Mouse (Mus musculus): ENCODE results near the gene Sap18b.

Gene Sap18b

GRCm38 (mm10) chr8:95810184-95810591 is 15.0 kb upstream of the Sap18b start:
- TF ChIP-seq GATA4 (IDR thresholded peaks at IDR 0.05; ENCODE audit: insufficient replicate concordance, low read length): no peak

- no peak for TF ChIP-seq GATA4 (IDR thresholded peaks at IDR 0.05; ENCODE audit: insufficient replicate concordance, low read length)
These were observed 9.0 kb upstream of the Sap18b start for GRCm38 (mm10) chr8:95816044-95816708.

GRCm38 (mm10) chr8:95817597-95817996 is 7.5 kb upstream of the Sap18b start:
- no peak for TF ChIP-seq GATA4 (IDR thresholded peaks at IDR 0.05; ENCODE audit: insufficient replicate concordance, low read length)

- TF ChIP-seq GATA4 (IDR thresholded peaks at IDR 0.05; ENCODE audit: insufficient replicate concordance, low read length): no peak
These were observed 6.9 kb upstream of the Sap18b start for GRCm38 (mm10) chr8:95818211-95818610.

- TF ChIP-seq GATA4 (IDR thresholded peaks at IDR 0.05; ENCODE audit: insufficient replicate concordance, low read length): no peak
These were observed 3.9 kb upstream of the Sap18b start for GRCm38 (mm10) chr8:95821266-95821665.

- TF ChIP-seq GATA4 (IDR thresholded peaks at IDR 0.05; ENCODE audit: insufficient replicate concordance, low read length): no peak
These were observed 3.0 kb upstream of the Sap18b start for GRCm38 (mm10) chr8:95822096-95822495.

GRCm38 (mm10) chr8:95822699-95823098 is 2.4 kb upstream of the Sap18b start:
- no peak for TF ChIP-seq GATA4 (IDR thresholded peaks at IDR 0.05; ENCODE audit: insufficient replicate concordance, low read length)

GRCm38 (mm10) chr8:95830144-95830543 is 5.0 kb downstream of the Sap18b start:
- TF ChIP-seq GATA4 (IDR thresholded peaks at IDR 0.05; ENCODE audit: insufficient replicate concordance, low read length): no peak

- TF ChIP-seq GATA4 (IDR thresholded peaks at IDR 0.05; ENCODE audit: insufficient replicate concordance, low read length): no peak
These were observed 7.7 kb downstream of the Sap18b start for GRCm38 (mm10) chr8:95832603-95833434.

- TF ChIP-seq GATA4 (IDR thresholded peaks at IDR 0.05; ENCODE audit: insufficient replicate concordance, low read length): peak; percentile 97; the same call in 1 of the 2 replicates
These were observed 8.4 kb downstream of the Sap18b start for GRCm38 (mm10) chr8:95833435-95833984.

GRCm38 (mm10) chr8:95835891-95836290 is 10.7 kb downstream of the Sap18b start:
- no peak for TF ChIP-seq GATA4 (IDR thresholded peaks at IDR 0.05; ENCODE audit: insufficient replicate concordance, low read length)

GRCm38 (mm10) chr8:95837266-95837665 is 12.1 kb downstream of the Sap18b start:
- no peak for TF ChIP-seq GATA4 (IDR thresholded peaks at IDR 0.05; ENCODE audit: insufficient replicate concordance, low read length)

GRCm38 (mm10) chr8:95839289-95839688 is 14.1 kb downstream of the Sap18b start:
- TF ChIP-seq GATA4 (IDR thresholded peaks at IDR 0.05; ENCODE audit: insufficient replicate concordance, low read length): no peak

GRCm38 (mm10) chr8:95841436-95841835 is 16.3 kb downstream of the Sap18b start:
- TF ChIP-seq GATA4 (IDR thresholded peaks at IDR 0.05; ENCODE audit: insufficient replicate concordance, low read length): no peak

- TF ChIP-seq GATA4 (IDR thresholded peaks at IDR 0.05; ENCODE audit: insufficient replicate concordance, low read length): no peak
These were observed 18.8 kb downstream of the Sap18b start for GRCm38 (mm10) chr8:95843968-95844367.

GRCm38 (mm10) chr8:95845026-95845425 is 19.9 kb downstream of the Sap18b start:
- no peak for TF ChIP-seq GATA4 (IDR thresholded peaks at IDR 0.05; ENCODE audit: insufficient replicate concordance, low read length)
